Comparison of ENCODE assay signal across 33 mouse cellular contexts in the genomic region with DNA sequence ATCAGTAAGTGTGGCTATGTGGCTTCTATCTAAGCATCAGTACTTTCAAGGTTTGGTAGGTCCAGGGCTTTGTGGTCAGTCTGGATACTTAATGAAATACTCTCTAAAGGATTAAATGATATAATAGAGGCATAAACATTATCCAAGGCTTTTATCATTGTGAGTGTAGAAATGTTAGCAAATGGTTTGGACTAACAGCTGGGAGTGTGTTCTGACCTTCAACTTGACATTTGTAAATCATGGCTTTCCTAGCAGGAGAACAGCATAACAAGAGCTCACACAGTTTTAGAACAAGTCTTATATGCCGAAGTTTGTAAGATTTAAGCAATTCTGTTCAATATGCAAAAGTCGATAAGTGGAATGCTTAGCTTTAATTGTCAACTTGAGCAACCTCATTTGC.
"Had no signal": no experiment of that assay in that cellular context is flagged by ENCODE, and none has a peak within 500 bp of the region (broad histone marks: within the 10 kb centered on the region; RNA-seq: fewer than 3 reads in every experiment).

No protein-coding gene starts in this region.

- H3K36me3 ChIP-seq: heart, embryonic 15.5 days; hindbrain, embryonic 12.5 days; hindbrain, embryonic 13.5 days; hindbrain, embryonic 15.5 days; intestine, embryonic 15.5 days; kidney, embryonic 15.5 days had no signal

- H3K9ac ChIP-seq: heart, embryonic 12.5 days; heart, embryonic 13.5 days; heart, embryonic 15.5 days; hindbrain, embryonic 12.5 days; hindbrain, embryonic 13.5 days; hindbrain, embryonic 14.5 days; hindbrain, embryonic 15.5 days; intestine, embryonic 15.5 days; kidney, embryonic 15.5 days had no signal

- H3K4me1 ChIP-seq: heart, embryonic 10.5 days; heart, embryonic 12.5 days; heart, embryonic 13.5 days; heart, embryonic 15.5 days; hindbrain, embryonic 12.5 days; hindbrain, embryonic 15.5 days; intestine, embryonic 15.5 days had no signal

- ATAC-seq: hindbrain, embryonic 16.5 days; hindbrain, postnatal 0 days; inflammation-experienced regulatory T-cells, adult 6 months; intestine, embryonic 15.5 days; intestine, embryonic 16.5 days; intestine, postnatal 0 days had no signal

- H3K4me3 ChIP-seq: heart, embryonic 10.5 days; heart, embryonic 12.5 days; heart, embryonic 13.5 days; heart, embryonic 15.5 days; hindbrain, embryonic 10.5 days; hindbrain, embryonic 12.5 days; hindbrain, embryonic 13.5 days; hindbrain, embryonic 15.5 days; intestine, embryonic 15.5 days; kidney, embryonic 15.5 days; layer of hippocampus, adult 2 months had no signal

- H3K27ac ChIP-seq: heart, embryonic 10.5 days; heart, embryonic 13.5 days; heart, embryonic 15.5 days; hindbrain, embryonic 10.5 days; hindbrain, embryonic 12.5 days; hindbrain, embryonic 13.5 days; hindbrain, embryonic 14.5 days; hindbrain, embryonic 15.5 days; hindbrain, postnatal 0 days; intestine, embryonic 15.5 days; layer of hippocampus, adult 2 months had no signal

- H3K27me3 ChIP-seq: heart, embryonic 12.5 days; heart, embryonic 13.5 days; heart, embryonic 15.5 days; hindbrain, embryonic 12.5 days; hindbrain, embryonic 15.5 days; intestine, embryonic 15.5 days; kidney, embryonic 15.5 days had no signal

- H3K4me2 ChIP-seq: heart, embryonic 11.5 days; heart, embryonic 12.5 days; heart, embryonic 13.5 days; heart, embryonic 15.5 days; hindbrain, embryonic 12.5 days; hindbrain, embryonic 13.5 days; hindbrain, embryonic 14.5 days; hindbrain, embryonic 15.5 days; intestine, embryonic 15.5 days; kidney, embryonic 15.5 days had no signal

- H3K9me3 ChIP-seq: heart, embryonic 10.5 days; heart, embryonic 13.5 days; heart, embryonic 15.5 days; hindbrain, embryonic 12.5 days; hindbrain, embryonic 15.5 days; intestine, embryonic 15.5 days; kidney, embryonic 15.5 days had no signal

- DNase-seq: heart, postnatal 10 days; heart, postnatal 14 days; heart, postnatal 36 days; heart, postnatal 4 days; kidney, adult 11 months; kidney, adult 18-20 months; kidney, adult 2 months; kidney, adult 8-10 months; kidney, adult 9 months; kidney, postnatal 10 days; kidney, postnatal 14 days; kidney, postnatal 25 days; kidney, postnatal 4 days; layer of hippocampus, adult 9-11 months; layer of hippocampus, postnatal 36 days had no signal
